ENCODE assay signal across 9 mouse cellular contexts in genomic region chr9:15211876-15212275, GRCm38 (mm10). TPM values are rescaled to one million over a fixed set of nuclear protein-coding genes. Genes with fewer than 3 reads are reported as not detected.
DNase-seq lines count a peak whose midpoint lies in the region; ATAC-seq lines count a peak whose summit lies in the region.
"Had no signal": no experiment of that assay in that cellular context is flagged by ENCODE, and none has a peak within 500 bp of the region (broad histone marks: within the 10 kb centered on the region; RNA-seq: fewer than 3 reads in every experiment).

No protein-coding gene starts in this region.

- H3K4me3 ChIP-seq in hindbrain, embryonic 16.5 days (ENCODE audit: low read length) = no peak overlapping the region
- no peak overlapping the region for H3K4me3 ChIP-seq in hindbrain, embryonic 13.5 days
- H3K4me3 ChIP-seq in forebrain, embryonic 16.5 days (replicated peaks; ENCODE audit: low read length) = no peak overlapping the region
- H3K4me3 ChIP-seq: stomach, embryonic 15.5 days had no signal

- ATAC-seq in CD4-positive, CD25-positive, alpha-beta regulatory T cell, adult 4 months = no peak
- peak; percentile 42; the same call in 1 of the 2 replicates for ATAC-seq in hindbrain, embryonic 16.5 days
- ATAC-seq in hindbrain, embryonic 13.5 days (ENCODE audit: low FRiP score) = no peak
- ATAC-seq in forebrain, embryonic 16.5 days = no peak

- H3K27me3 ChIP-seq in hindbrain, embryonic 16.5 days (replicated peaks; ENCODE audit: control insufficient read depth, insufficient read depth, low read length) = no peaks in the 10 kb centered on the region
- H3K27me3 ChIP-seq in hindbrain, embryonic 13.5 days = no peaks in the 10 kb centered on the region
- H3K27me3 ChIP-seq in forebrain, embryonic 16.5 days (replicated peaks; ENCODE audit: control insufficient read depth, insufficient read depth, low read length) = no peaks in the 10 kb centered on the region
- H3K27me3 ChIP-seq: stomach, embryonic 15.5 days had no signal

- no peaks in the 10 kb centered on the region for H3K9me3 ChIP-seq in hindbrain, embryonic 16.5 days (ENCODE audit: control insufficient read depth, low read length)
- H3K9me3 ChIP-seq in hindbrain, embryonic 13.5 days = no peaks in the 10 kb centered on the region
- no peaks in the 10 kb centered on the region for H3K9me3 ChIP-seq in forebrain, embryonic 16.5 days (ENCODE audit: control insufficient read depth, low read length)
- H3K9me3 ChIP-seq: stomach, embryonic 15.5 days had no signal

- intact Hi-C loops in left cerebral cortex, postnatal 25 days (cut with DNase I) = loop anchor here (2.0 to 5.0 kb wide), 2 partner anchors 179 to 440 kb away; partner anchors contain the start of gene 1700012B09Rik
- intact Hi-C loops in left cerebral cortex, postnatal 36 days (cut with DNase I) = loop anchor here (2.0 to 5.0 kb wide), 2 partner anchors 181 to 440 kb away; partner anchors contain the start of gene 1700012B09Rik

- no peaks in the 10 kb centered on the region for H3K36me3 ChIP-seq in hindbrain, embryonic 16.5 days (ENCODE audit: control insufficient read depth, insufficient read depth, low read length)
- H3K36me3 ChIP-seq in hindbrain, embryonic 13.5 days = no peaks in the 10 kb centered on the region
- H3K36me3 ChIP-seq in forebrain, embryonic 16.5 days (ENCODE audit: control insufficient read depth, insufficient read depth) = no peaks in the 10 kb centered on the region
- H3K36me3 ChIP-seq: stomach, embryonic 15.5 days had no signal

- WGBS in hindbrain, embryonic 16.5 days = 82% methylated on average over 3 of the region's 3 CpGs
- 86% methylated on average over 3 of the region's 3 CpGs for WGBS in hindbrain, embryonic 13.5 days
- 89% methylated on average over 3 of the region's 3 CpGs for WGBS in forebrain, embryonic 16.5 days

- H3K4me1 ChIP-seq in hindbrain, embryonic 16.5 days (ENCODE audit: control insufficient read depth, insufficient read depth, low read depth, low read length) = no peaks in the 10 kb centered on the region
- no peaks in the 10 kb centered on the region for H3K4me1 ChIP-seq in hindbrain, embryonic 13.5 days (replicated peaks)
- H3K4me1 ChIP-seq in forebrain, embryonic 16.5 days (replicated peaks; ENCODE audit: control insufficient read depth, insufficient read depth, low read length) = no peaks in the 10 kb centered on the region
- H3K4me1 ChIP-seq: stomach, embryonic 15.5 days had no signal

- DNase-seq in CD4-positive, CD25-positive, alpha-beta regulatory T cell, adult 2 months (ENCODE audit: low read depth, low spot score) = peak; percentile 18
- DNase-seq in left cerebral cortex, postnatal 25 days (ENCODE audit: low spot score in 2 of 2) = peak; percentile 3 to 31
- no peak for DNase-seq in left cerebral cortex, postnatal 36 days (ENCODE audit: low spot score in 2 of 2)
- DNase-seq in T-cell, adult 2 months (ENCODE audit: low spot score) = peak; percentile 12

- H3K9ac ChIP-seq in hindbrain, embryonic 16.5 days (ENCODE audit: low read depth, low read length) = no peak overlapping the region
- no peak overlapping the region for H3K9ac ChIP-seq in hindbrain, embryonic 13.5 days
- H3K9ac ChIP-seq in forebrain, embryonic 16.5 days (replicated peaks; ENCODE audit: low read depth, low read length) = no peak overlapping the region
- H3K9ac ChIP-seq: stomach, embryonic 15.5 days had no signal

- no peak overlapping the region for H3K4me2 ChIP-seq in hindbrain, embryonic 16.5 days (ENCODE audit: low read length)
- no peak overlapping the region for H3K4me2 ChIP-seq in hindbrain, embryonic 13.5 days
- H3K4me2 ChIP-seq in forebrain, embryonic 16.5 days (ENCODE audit: low read length) = no peak overlapping the region
- H3K4me2 ChIP-seq: stomach, embryonic 15.5 days had no signal

- no peak overlapping the region for H3K27ac ChIP-seq in hindbrain, embryonic 16.5 days (ENCODE audit: low read depth, low read length)
- no peak overlapping the region for H3K27ac ChIP-seq in hindbrain, embryonic 13.5 days
- no peak overlapping the region for H3K27ac ChIP-seq in forebrain, embryonic 16.5 days (ENCODE audit: low read length)
- H3K27ac ChIP-seq: stomach, embryonic 15.5 days had no signal

RNA-seq across cellular contexts. Expression of gene Vstm5, which starts 27.0 kb away (rescaled TPM):
- under 1 TPM in 1 of 2 experiments, not detected in 1; 0.22 TPM for polyA plus RNA-seq in CD4-positive, CD25-positive, alpha-beta regulatory T cell, adult 4 months (2017; shearing (Covaris generic))
- 33.0 and 36.6 TPM in 2 replicates for polyA plus RNA-seq in hindbrain, embryonic 16.5 days (2015; fragmentation: Nextera tagmentation; extraction: Ambion mirVana)
- polyA plus RNA-seq in hindbrain, embryonic 13.5 days (2015; fragmentation: Nextera tagmentation; extraction: Ambion mirVana) = 15.8 and 17.0 TPM in 2 replicates
- total RNA-seq in left cerebral cortex, postnatal 25 days (2021) = 1 to 10 TPM; 8.1 to 8.7 TPM
- total RNA-seq in left cerebral cortex, postnatal 36 days (2021) = 1 to 10 TPM; 8.5 to 9.8 TPM
- polyA plus RNA-seq in forebrain, embryonic 16.5 days (2015; fragmentation: Nextera tagmentation; extraction: Ambion mirVana) = 6.2 and 12.1 TPM in 2 replicates

Comparison
In these comparisons a context has a peak if more than half of its experiments do, and no peak if none do; other contexts are left out.
1. DNase-seq: peak in CD4-positive, CD25-positive, alpha-beta regulatory T cell, adult 2 months (single experiment), left cerebral cortex, postnatal 25 days (2 of 2) and T-cell, adult 2 months (single experiment); none in left cerebral cortex, postnatal 36 days (0 of 2).